ENCODE assay signal across 11 mouse cellular contexts in genomic region chr7:56946398-56946797, GRCm38 (mm10).
DNase-seq lines count a peak whose midpoint lies in the region; ATAC-seq and TF ChIP-seq lines count a peak whose summit lies in the region.
"Had no signal": no experiment of that assay in that cellular context is flagged by ENCODE, and none has a peak within 500 bp of the region (broad histone marks: within the 10 kb centered on the region; RNA-seq: fewer than 3 reads in every experiment).

No protein-coding gene starts in this region.

- H3K36me3 ChIP-seq in forebrain, embryonic 11.5 days (ENCODE audit: control insufficient read depth, insufficient read depth, low read length), result no peaks in the 10 kb centered on the region
- H3K36me3 ChIP-seq in forebrain, embryonic 10.5 days (replicated peaks), result no peaks in the 10 kb centered on the region
- no peaks in the 10 kb centered on the region for H3K36me3 ChIP-seq in liver, adult 2 months (ENCODE audit: control insufficient read depth, insufficient read depth, low read length)
- H3K36me3 ChIP-seq in liver, embryonic 12.5 days, result no peaks in the 10 kb centered on the region
- no peaks in the 10 kb centered on the region for H3K36me3 ChIP-seq in forebrain, embryonic 15.5 days
- H3K36me3 ChIP-seq: limb, embryonic 15.5 days; neural tube, embryonic 13.5 days had no signal

- H3K4me1 ChIP-seq in forebrain, embryonic 11.5 days (replicated peaks; ENCODE audit: control insufficient read depth, insufficient read depth, low read length), result no peaks in the 10 kb centered on the region
- no peaks in the 10 kb centered on the region for H3K4me1 ChIP-seq in forebrain, embryonic 10.5 days
- H3K4me1 ChIP-seq in liver, adult 2 months (ENCODE audit: control insufficient read depth, insufficient read depth, low read length), result no peaks in the 10 kb centered on the region
- no peaks in the 10 kb centered on the region for H3K4me1 ChIP-seq in liver, embryonic 12.5 days
- no peaks in the 10 kb centered on the region for H3K4me1 ChIP-seq in forebrain, embryonic 15.5 days
- H3K4me1 ChIP-seq: limb, embryonic 15.5 days; neural tube, embryonic 13.5 days had no signal

- no peak for TF ChIP-seq POLR2A in liver, adult 2 months (IDR thresholded peaks at IDR 0.05; ENCODE audit: extremely low read depth, insufficient read depth, low read length)

- no peak for TF ChIP-seq CTCF in liver, adult 2 months (IDR thresholded peaks at IDR 0.05; ENCODE audit: low read depth, low read length)

- H3K27ac ChIP-seq in forebrain, embryonic 11.5 days (ENCODE audit: low read depth, low read length), result no peak overlapping the region
- H3K27ac ChIP-seq in forebrain, embryonic 10.5 days, result no peak overlapping the region
- H3K27ac ChIP-seq in liver, adult 2 months (replicated peaks; ENCODE audit: insufficient read depth, low read depth, low read length), result no peak overlapping the region
- H3K27ac ChIP-seq in liver, embryonic 12.5 days, result no peak overlapping the region
- H3K27ac ChIP-seq in forebrain, embryonic 15.5 days (replicated peaks), result no peak overlapping the region
- H3K27ac ChIP-seq: limb, embryonic 15.5 days; neural tube, embryonic 13.5 days had no signal

- peak; percentile 56; the same call in 1 of the 2 replicates for ATAC-seq in forebrain, embryonic 11.5 days (replicated peaks; ENCODE audit: low FRiP score)
- no peak for ATAC-seq in liver, embryonic 12.5 days
- ATAC-seq in forebrain, embryonic 15.5 days (replicated peaks), result 0 out of 2 replicates have a peak, but pooled peaks have one; percentile 68

- H3K4me3 ChIP-seq in forebrain, embryonic 11.5 days (ENCODE audit: low read depth, low read length), result no peak overlapping the region
- no peak overlapping the region for H3K4me3 ChIP-seq in forebrain, embryonic 10.5 days
- no peak overlapping the region for H3K4me3 ChIP-seq in liver, adult 2 months (ENCODE audit: insufficient read depth, low read depth, low read length)
- H3K4me3 ChIP-seq in liver, embryonic 12.5 days, result no peak overlapping the region
- no peak overlapping the region for H3K4me3 ChIP-seq in forebrain, embryonic 15.5 days
- H3K4me3 ChIP-seq: limb, embryonic 15.5 days; neural tube, embryonic 13.5 days had no signal

- DNase-seq in forebrain, embryonic 11.5 days (ENCODE audit: low spot score), result no peak
- no peak for DNase-seq in forebrain, embryonic 10.5 days (ENCODE audit: extremely low spot score, low spot score)
- peak; percentile 3 for DNase-seq in liver, adult 2 months (ENCODE audit: extremely low read depth, low read depth, low spot score)
- peak; percentile 36 for DNase-seq in Muller cell, postnatal 12 days (ENCODE audit: inconsistent ontology term)
- DNase-seq in gastrocnemius, adult 8-10 months (ENCODE audit: low spot score in 2 of 2), result no peak
- DNase-seq in ovary, postnatal 10 days (ENCODE audit: low spot score), result no peak
- DNase-seq: cerebellum, adult 11-12 months had no signal

- H3K9ac ChIP-seq in forebrain, embryonic 11.5 days (ENCODE audit: low read length), result no peak overlapping the region
- no peak overlapping the region for H3K9ac ChIP-seq in liver, adult 2 months (ENCODE audit: low read depth, low read length)
- H3K9ac ChIP-seq in liver, embryonic 12.5 days, result no peak overlapping the region
- no peak overlapping the region for H3K9ac ChIP-seq in forebrain, embryonic 15.5 days (replicated peaks)
- H3K9ac ChIP-seq: limb, embryonic 15.5 days; neural tube, embryonic 13.5 days had no signal

- no peak overlapping the region for H3K4me2 ChIP-seq in forebrain, embryonic 11.5 days (ENCODE audit: low read depth, low read length, severe bottlenecking)
- H3K4me2 ChIP-seq in liver, embryonic 12.5 days, result no peak overlapping the region
- H3K4me2 ChIP-seq in forebrain, embryonic 15.5 days (replicated peaks), result no peak overlapping the region
- H3K4me2 ChIP-seq: limb, embryonic 15.5 days; neural tube, embryonic 13.5 days had no signal

- H3K9me3 ChIP-seq in forebrain, embryonic 11.5 days (ENCODE audit: control insufficient read depth, low read length), result no peaks in the 10 kb centered on the region
- H3K9me3 ChIP-seq in forebrain, embryonic 10.5 days, result no peaks in the 10 kb centered on the region
- H3K9me3 ChIP-seq in liver, embryonic 12.5 days (replicated peaks), result no peaks in the 10 kb centered on the region
- H3K9me3 ChIP-seq in forebrain, embryonic 15.5 days, result no peaks in the 10 kb centered on the region
- H3K9me3 ChIP-seq: limb, embryonic 15.5 days; neural tube, embryonic 13.5 days had no signal

- no peaks in the 10 kb centered on the region for H3K27me3 ChIP-seq in forebrain, embryonic 11.5 days (ENCODE audit: control insufficient read depth, insufficient read depth, low read length)
- H3K27me3 ChIP-seq in forebrain, embryonic 10.5 days (ENCODE audit: poor library complexity, severe bottlenecking), result no peaks in the 10 kb centered on the region
- no peaks in the 10 kb centered on the region for H3K27me3 ChIP-seq in liver, adult 2 months (ENCODE audit: control insufficient read depth, insufficient read depth, low read length)
- H3K27me3 ChIP-seq in liver, embryonic 12.5 days (replicated peaks), result no peaks in the 10 kb centered on the region
- H3K27me3 ChIP-seq in forebrain, embryonic 15.5 days, result no peaks in the 10 kb centered on the region
- H3K27me3 ChIP-seq: limb, embryonic 15.5 days; neural tube, embryonic 13.5 days had no signal

- no peaks in the 10 kb centered on the region for H3K79me2 ChIP-seq in liver, adult 2 months (ENCODE audit: control insufficient read depth, insufficient read depth, low read length)

- 88% methylated on average over 1 of the region's 2 CpGs for WGBS in forebrain, embryonic 11.5 days
- WGBS in forebrain, embryonic 10.5 days, result 92% methylated on average over 2 of the region's 2 CpGs
- WGBS in liver, adult 2 months, result 92% methylated on average over 2 of the region's 2 CpGs
- WGBS in liver, embryonic 12.5 days (ENCODE audit: insufficient replicate concordance), result 68% methylated on average over 2 of the region's 2 CpGs
- WGBS in forebrain, embryonic 15.5 days, result 80% methylated on average over 2 of the region's 2 CpGs

Comparison
In these comparisons a context has a peak if more than half of its experiments do, and no peak if none do; other contexts are left out.
1. DNase-seq: peak in liver, adult 2 months (single experiment) and Muller cell, postnatal 12 days (single experiment); none in forebrain, embryonic 11.5 days (single experiment), forebrain, embryonic 10.5 days (single experiment), gastrocnemius, adult 8-10 months (0 of 2) and ovary, postnatal 10 days (single experiment).